Mouse (Mus musculus) intestine, postnatal 0 days (tissue): Measurements from ENCODE around the gene Tmem185b. TPM values are rescaled to one million over a fixed set of nuclear protein-coding genes. Genes with fewer than 3 reads are reported as not detected.

Source experiments
- ATAC-seq: fragments of 200-750 bp; cut with Nextera tagmentation; 2 replicates; pipeline ENCODE4 v1.8.0; 2017; ENCODE audit warnings: mild to moderate bottlenecking, moderate TSS enrichment, moderate library complexity
- H3K27ac ChIP-seq: fragments of 300-500 bp; sonication (generic); 2 replicates; pipeline ENCODE4 v1.5.1; 2014; ENCODE audit warnings: mild to moderate bottlenecking, low read depth, low read length, moderate library complexity
- H3K27me3 ChIP-seq: fragments of 300-500 bp; sonication (generic); replicated peaks from 2 replicates; pipeline ENCODE4 v1.6.1; 2014; ENCODE audit warnings: low read length, mixed read lengths; ENCODE audit not compliant: control insufficient read depth, insufficient read depth
- H3K36me3 ChIP-seq: fragments of 300-500 bp; sonication (generic); 2 replicates; pipeline ENCODE4 v1.6.1; 2014; ENCODE audit warnings: mild to moderate bottlenecking, moderate library complexity; ENCODE audit not compliant: control insufficient read depth, insufficient read depth
- H3K4me1 ChIP-seq: fragments of 300-500 bp; sonication (generic); replicated peaks from 2 replicates; pipeline ENCODE4 v1.6.1; 2014; ENCODE audit warnings: antibody characterized with exemption, low read length, mixed read lengths; ENCODE audit not compliant: control insufficient read depth, insufficient read depth
- H3K4me2 ChIP-seq: fragments of 300-500 bp; sonication (generic); replicated peaks from 2 replicates; pipeline ENCODE4 v1.6.1; 2014; ENCODE audit warnings: low read depth, mild to moderate bottlenecking, moderate library complexity
- H3K4me3 ChIP-seq: fragments of 300-500 bp; sonication (generic); 2 replicates; pipeline ENCODE4 v1.5.1; 2014; ENCODE audit warnings: low read depth, low read length
- H3K9ac ChIP-seq: fragments of 300-500 bp; sonication (generic); 2 replicates; pipeline ENCODE4 v1.6.1; 2014; ENCODE audit warnings: mild to moderate bottlenecking, low read depth, low read length
- H3K9me3 ChIP-seq: fragments of 300-500 bp; sonication (generic); 2 replicates; pipeline ENCODE4 v1.6.1; 2016; ENCODE audit warnings: mixed run types; ENCODE audit not compliant: control insufficient read depth
- CTCF ChIP-seq: sonication (generic); IDR thresholded peaks from 2 replicates; pipeline ENCODE4 v1.5.1; 2016; ENCODE audit warnings: low read depth, mild to moderate bottlenecking, control low read depth, antibody characterized with exemption, moderate library complexity
- WGBS: fragments of 180-500 bp; shearing (Covaris S2); extraction: QIAGEN DNeasy Blood & Tissue Kit; methylation state at CpG from one replicate; pipeline ENCODE4 v1.1.7; 2014; 5-methylcytosine and 5-hydroxymethylcytosine counted together
- polyA plus RNA-seq: library from polyadenylated mRNA; unstranded; fragments of >200 nt; fragmentation: Nextera tagmentation; extraction: Ambion mirVana; gene quantifications from 2 replicates; pipeline ENCODE4 v1.2.1, GENCODE M21; 2015

Gene Tmem185b
- polyA plus RNA-seq, 1 experiment from 2014 or later, result 21.6 TPM

DNA sequence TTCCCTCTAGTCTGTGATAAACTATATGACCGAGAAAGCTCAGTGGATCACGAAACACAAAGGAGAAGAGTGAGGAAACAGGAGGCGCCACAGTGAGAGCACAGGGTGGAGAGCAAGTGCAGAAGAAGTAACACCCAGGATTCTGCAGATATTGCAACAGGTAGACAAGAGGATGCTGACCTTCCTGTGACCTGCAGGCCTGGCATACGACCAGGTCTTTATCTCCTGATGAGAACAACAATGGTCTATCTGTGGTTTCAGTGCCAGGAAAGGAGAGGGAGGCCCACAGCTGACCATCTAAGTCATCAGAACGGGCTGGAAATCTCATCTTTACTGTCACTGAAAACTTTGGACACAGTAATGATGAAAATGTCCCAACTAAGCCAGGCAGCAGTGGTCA is 29.7 kb downstream of the Tmem185b start:
- Histone ChIP-seq H3K27ac (no peak overlapping the region), H3K4me2 (no peak overlapping the region), H3K27me3 (no peaks in the 10 kb centered on the region), H3K9ac (no peak overlapping the region), H3K4me1 (no peaks in the 10 kb centered on the region), H3K4me3 (no peak overlapping the region), H3K36me3 (no peaks in the 10 kb centered on the region), H3K9me3 (no peaks in the 10 kb centered on the region)
- ATAC-seq, result no peak
- WGBS, result 64% methylated on average over 5 of the region's 5 CpGs
- no peak for TF ChIP-seq CTCF

DNA sequence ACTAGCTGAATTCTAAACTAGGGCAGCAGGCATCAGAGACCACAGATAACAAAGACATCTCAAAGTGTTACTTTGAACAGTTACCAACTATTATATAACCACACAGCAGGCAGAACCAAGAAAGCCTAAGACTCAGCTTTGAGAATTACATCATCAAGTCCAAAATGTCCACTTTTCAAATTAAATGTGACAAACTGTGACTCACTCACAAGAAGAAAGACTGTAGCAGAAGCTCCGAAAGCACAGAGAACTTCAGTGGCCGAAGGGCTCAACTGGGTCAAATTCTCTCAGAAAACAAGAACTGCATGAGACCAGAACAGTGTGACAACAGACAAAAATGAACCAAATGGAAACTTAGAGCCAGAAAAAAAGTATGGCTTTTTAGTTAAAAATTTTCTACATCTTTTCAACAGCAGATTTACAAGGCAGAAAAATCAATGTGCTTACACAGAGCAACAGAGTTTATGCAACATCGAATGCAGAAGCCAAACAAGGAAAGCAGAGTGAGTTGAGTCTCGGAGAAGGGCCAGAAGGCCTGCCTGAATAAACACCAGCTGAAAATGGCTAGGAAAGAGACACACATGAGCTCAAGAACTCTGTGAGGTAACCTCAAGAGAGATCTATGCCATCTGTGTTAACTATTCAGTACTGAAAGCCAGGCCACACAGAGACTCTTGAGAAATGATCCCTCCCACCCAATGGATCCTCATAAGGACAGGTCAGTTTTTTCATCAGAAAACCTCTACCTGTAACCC is 31.9 kb downstream of the Tmem185b start:
- no peaks in the 10 kb centered on the region for H3K4me1 ChIP-seq
- H3K4me2 ChIP-seq, result no peak overlapping the region
- no peak overlapping the region for H3K9ac ChIP-seq
- 79% methylated on average over 4 of the region's 4 CpGs for WGBS
- H3K9me3 ChIP-seq, result no peaks in the 10 kb centered on the region
- no peaks in the 10 kb centered on the region for H3K27me3 ChIP-seq
- no peak overlapping the region for H3K27ac ChIP-seq
- no peak for ATAC-seq
- H3K36me3 ChIP-seq, result no peaks in the 10 kb centered on the region
- no peak overlapping the region for H3K4me3 ChIP-seq
- TF ChIP-seq CTCF, result no peak

DNA sequence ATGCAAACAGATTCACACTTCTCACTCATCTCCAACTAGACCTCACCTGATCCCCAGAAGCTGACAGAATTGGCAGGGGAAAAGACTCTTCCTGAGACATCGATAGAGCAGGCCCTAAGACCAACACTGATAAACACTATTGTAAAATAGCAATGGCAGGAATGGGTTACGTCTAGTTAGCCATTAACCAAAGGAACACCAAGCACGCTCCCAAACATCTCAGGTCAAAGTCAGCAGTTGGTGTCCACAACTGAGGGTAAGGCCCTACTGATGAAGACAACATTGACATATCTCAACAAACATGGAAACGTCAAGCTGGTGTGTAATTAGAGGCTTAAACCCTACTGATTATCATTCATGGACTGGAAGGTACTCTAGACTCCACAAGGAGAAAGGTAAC is 39.6 kb downstream of the Tmem185b start:
- Histone ChIP-seq H3K27ac (no peak overlapping the region), H3K4me1 (no peaks in the 10 kb centered on the region), H3K4me2 (no peak overlapping the region), H3K36me3 (no peaks in the 10 kb centered on the region), H3K27me3 (no peaks in the 10 kb centered on the region), H3K4me3 (no peak overlapping the region), H3K9ac (no peak overlapping the region), H3K9me3 (no peaks in the 10 kb centered on the region)
- TF ChIP-seq CTCF, result no peak
- WGBS, result 41% methylated on average over 4 of the region's 4 CpGs
- peak; percentile 49; the same call in 1 of the 2 replicates for ATAC-seq

DNA sequence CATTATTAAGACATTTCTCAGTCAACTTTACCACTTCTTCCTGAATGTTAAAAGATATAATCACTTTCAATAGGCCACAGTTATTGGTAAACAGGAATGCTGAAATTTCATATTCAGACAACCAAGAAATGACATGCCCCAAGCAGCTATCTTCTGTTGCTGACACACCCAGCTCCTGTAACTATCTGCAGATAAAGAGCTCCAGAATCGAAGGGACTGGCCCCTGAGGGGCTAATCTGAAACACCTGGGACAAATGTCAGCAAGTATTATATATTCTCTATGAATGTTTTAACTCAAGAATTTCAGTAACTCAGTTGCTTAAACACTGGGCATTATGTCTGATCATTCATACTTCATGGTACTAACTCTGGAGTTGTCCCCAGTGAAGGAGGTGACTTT is 44.2 kb downstream of the Tmem185b start:
- H3K4me2 ChIP-seq, result no peak overlapping the region
- H3K4me1 ChIP-seq, result no peaks in the 10 kb centered on the region
- no peak for TF ChIP-seq CTCF
- H3K4me3 ChIP-seq, result no peak overlapping the region
- H3K36me3 ChIP-seq, result no peaks in the 10 kb centered on the region
- H3K9me3 ChIP-seq, result no peaks in the 10 kb centered on the region
- H3K27ac ChIP-seq, result no peak overlapping the region
- ATAC-seq, result no peak
- no peak overlapping the region for H3K9ac ChIP-seq
- 36% methylated on average over 1 of the region's 1 CpGs for WGBS
- H3K27me3 ChIP-seq, result no peaks in the 10 kb centered on the region

Other genes with a start within 250 kb of the Tmem185b start
- gene Inhbb, start 103.9 kb upstream of the Tmem185b start, polyA plus RNA-seq, result 0.20 and 0.42 TPM in 2 replicates
- gene Ralb, start 21.4 kb upstream of the Tmem185b start, polyA plus RNA-seq, result 145 and 152 TPM in 2 replicates
- 14.3 and 17.5 TPM in 2 replicates for gene Epb41l5, start 122.8 kb downstream of the Tmem185b start, polyA plus RNA-seq